ENCODE assay signal across 12 mouse cellular contexts in genomic region chr13:12293810-12294209, GRCm38 (mm10). TPM values are rescaled to one million over a fixed set of nuclear protein-coding genes. Genes with fewer than 3 reads are reported as not detected.
A peak's percentile ranks its signal among the peaks of the same experiment; 100 is the strongest.
DNase-seq lines count a peak whose midpoint lies in the region; ATAC-seq and TF ChIP-seq lines count a peak whose summit lies in the region.
"Had no signal": no experiment of that assay in that cellular context is flagged by ENCODE, and none has a peak within 500 bp of the region (broad histone marks: within the 10 kb centered on the region; RNA-seq: fewer than 3 reads in every experiment).

No protein-coding gene starts in this region.

- no peak overlapping the region for H3K4me2 ChIP-seq in lung, embryonic 14.5 days
- H3K4me2 ChIP-seq in hindbrain, embryonic 14.5 days (replicated peaks) = no peak overlapping the region
- H3K4me2 ChIP-seq: midbrain, embryonic 12.5 days had no signal

- no peak for TF ChIP-seq CTCF in lung, embryonic 14.5 days (IDR thresholded peaks at IDR 0.05; ENCODE audit: low read depth)

- no peak overlapping the region for H3K9ac ChIP-seq in lung, embryonic 14.5 days
- H3K9ac ChIP-seq in hindbrain, embryonic 14.5 days = no peak overlapping the region
- H3K9ac ChIP-seq: midbrain, embryonic 12.5 days had no signal

- no peaks in the 10 kb centered on the region for H3K27me3 ChIP-seq in lung, embryonic 14.5 days (ENCODE audit: insufficient read depth, low read length)
- no peaks in the 10 kb centered on the region for H3K27me3 ChIP-seq in hindbrain, embryonic 14.5 days (ENCODE audit: control insufficient read depth, insufficient read depth, low read length)
- H3K27me3 ChIP-seq: midbrain, embryonic 12.5 days had no signal

- no peaks in the 10 kb centered on the region; the same call in 1 of the 2 replicates for H3K4me1 ChIP-seq in lung, embryonic 14.5 days (ENCODE audit: insufficient read depth)
- H3K4me1 ChIP-seq in hindbrain, embryonic 14.5 days (replicated peaks; ENCODE audit: control insufficient read depth, insufficient read depth, low read length) = no peaks in the 10 kb centered on the region
- H3K4me1 ChIP-seq: midbrain, embryonic 12.5 days had no signal

- peak; percentile 75; the same call in 1 of the 2 replicates for ATAC-seq in lung, embryonic 14.5 days (ENCODE audit: insufficient read depth)
- no peak for ATAC-seq in hindbrain, embryonic 14.5 days (ENCODE audit: low FRiP score)

- WGBS in lung, embryonic 14.5 days = 69% methylated on average over 7 of the region's 7 CpGs
- 93% methylated on average over 7 of the region's 7 CpGs for WGBS in hindbrain, embryonic 14.5 days

- H3K4me3 ChIP-seq in lung, embryonic 14.5 days (ENCODE audit: low read depth, low read length) = no peak overlapping the region
- H3K4me3 ChIP-seq in hindbrain, embryonic 14.5 days (replicated peaks; ENCODE audit: low read length) = no peak overlapping the region
- H3K4me3 ChIP-seq: midbrain, embryonic 12.5 days had no signal

- H3K27ac ChIP-seq in lung, embryonic 14.5 days (ENCODE audit: low read depth) = no peak overlapping the region
- no peak overlapping the region for H3K27ac ChIP-seq in hindbrain, embryonic 14.5 days
- H3K27ac ChIP-seq: kidney, postnatal 0 days; midbrain, embryonic 12.5 days had no signal

- intact Hi-C loops in left cerebral cortex, postnatal 4 days (cut with DNase I) = no loop called here

- peak; percentile 24 for DNase-seq in lung, embryonic 14.5 days
- DNase-seq in lung, adult 18-20 months = no peak
- DNase-seq in ZHBTc4 (ENCODE audit: low read depth, low spot score) = peak; percentile 59
- DNase-seq in heart, adult 9 months (ENCODE audit: low spot score in 2 of 2) = peak; percentile 37 to 62
- peak; percentile 44 for DNase-seq in mesoderm, embryonic 11.5 days (ENCODE audit: low read depth, low spot score)
- DNase-seq in left cerebral cortex, postnatal 4 days = no peak
- no peak for DNase-seq in hindbrain, embryonic 14.5 days (ENCODE audit: low spot score)
- DNase-seq: adrenal gland, postnatal 36 days; cerebellum, adult 11 months; spleen, adult 18-20 months had no signal

- H3K9me3 ChIP-seq in lung, embryonic 14.5 days (ENCODE audit: low read depth, low read length) = no peaks in the 10 kb centered on the region
- H3K9me3 ChIP-seq in hindbrain, embryonic 14.5 days (ENCODE audit: control insufficient read depth, low read length) = no peaks in the 10 kb centered on the region
- H3K9me3 ChIP-seq: midbrain, embryonic 12.5 days had no signal

- H3K36me3 ChIP-seq in lung, embryonic 14.5 days (ENCODE audit: insufficient read depth) = no peaks in the 10 kb centered on the region
- H3K36me3 ChIP-seq in hindbrain, embryonic 14.5 days (replicated peaks; ENCODE audit: control insufficient read depth, insufficient read depth) = no peaks in the 10 kb centered on the region
- H3K36me3 ChIP-seq: midbrain, embryonic 12.5 days had no signal

RNA-seq across cellular contexts. Expression of gene Mtr, which starts 35.9 kb away (rescaled TPM):
- polyA plus RNA-seq in lung, embryonic 14.5 days (2014; fragmentation: Nextera tagmentation; extraction: Ambion mirVana) = 21.3 and 21.9 TPM in 2 replicates
- 10 to 100 TPM; 14.4 to 14.7 TPM for total RNA-seq in left cerebral cortex, postnatal 4 days (2021)
- 5.0 and 5.6 TPM in 2 replicates for polyA plus RNA-seq in hindbrain, embryonic 14.5 days (2014; fragmentation: Nextera tagmentation; extraction: Ambion mirVana)

RNA-seq across cellular contexts. Expression of gene Actn2, which starts 46.8 kb away (rescaled TPM):
- 0.57 and 10.2 TPM in 2 replicates for polyA plus RNA-seq in lung, embryonic 14.5 days (2014; fragmentation: Nextera tagmentation; extraction: Ambion mirVana)
- total RNA-seq in left cerebral cortex, postnatal 4 days (2021) = 10 to 100 TPM; 12.3 to 15.2 TPM
- polyA plus RNA-seq in hindbrain, embryonic 14.5 days (2014; fragmentation: Nextera tagmentation; extraction: Ambion mirVana) = 2.0 and 3.2 TPM in 2 replicates

Comparison
In these comparisons a context has a peak if more than half of its experiments do, and no peak if none do; other contexts are left out.
1. DNase-seq: peak in lung, embryonic 14.5 days (single experiment), ZHBTc4 (single experiment), heart, adult 9 months (2 of 2) and mesoderm, embryonic 11.5 days (single experiment); none in lung, adult 18-20 months (0 of 2), left cerebral cortex, postnatal 4 days (single experiment) and hindbrain, embryonic 14.5 days (single experiment).